Mouse (Mus musculus) thymus, adult 2 months (tissue): ENCODE results near the gene Wdr89.

ENCODE experiments used
- CTCF ChIP-seq: fragments of 200-500 bp; IDR thresholded peaks from 2 replicates; pipeline ENCODE4 v1.5.1; 2012; ENCODE audit warnings: mild to moderate bottlenecking, control low read depth, low read length, moderate library complexity, borderline replicate concordance; ENCODE audit not compliant: control insufficient read depth, poor library complexity, insufficient read depth; ENCODE audit errors: extremely low read depth
- POLR2A ChIP-seq: fragments of 200-500 bp; IDR thresholded peaks from 2 replicates; pipeline ENCODE4 v1.6.1; 2012; ENCODE audit warnings: mild to moderate bottlenecking, low read length, control low read depth, moderate library complexity; ENCODE audit not compliant: control insufficient read depth, poor library complexity, insufficient read depth; ENCODE audit errors: extremely low read depth

DNA sequence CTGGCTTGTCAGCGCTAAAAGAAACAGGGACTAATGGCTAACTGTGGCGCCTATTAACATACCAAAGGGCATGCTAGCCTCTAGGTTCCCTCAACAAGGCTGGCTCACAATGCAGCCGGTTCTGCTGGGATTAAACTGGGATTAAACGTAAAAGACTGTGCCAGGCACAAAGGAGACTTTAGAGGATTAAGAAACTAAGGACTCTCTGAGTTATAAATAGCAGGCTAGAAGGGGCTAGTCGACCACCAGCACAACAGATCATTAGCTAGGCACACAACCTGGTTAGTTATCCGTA lies 4.9 kb downstream of the Wdr89 start:
- TF ChIP-seq POLR2A (no peak), CTCF (no peak)
